Mouse (Mus musculus): ENCODE data around the gene Aph1a. TPM values are rescaled to one million over a fixed set of nuclear protein-coding genes. Genes with fewer than 3 reads are reported as not detected.

Aph1a gene
- polyA plus RNA-seq, 1 experiment, result 160 TPM

DNA sequence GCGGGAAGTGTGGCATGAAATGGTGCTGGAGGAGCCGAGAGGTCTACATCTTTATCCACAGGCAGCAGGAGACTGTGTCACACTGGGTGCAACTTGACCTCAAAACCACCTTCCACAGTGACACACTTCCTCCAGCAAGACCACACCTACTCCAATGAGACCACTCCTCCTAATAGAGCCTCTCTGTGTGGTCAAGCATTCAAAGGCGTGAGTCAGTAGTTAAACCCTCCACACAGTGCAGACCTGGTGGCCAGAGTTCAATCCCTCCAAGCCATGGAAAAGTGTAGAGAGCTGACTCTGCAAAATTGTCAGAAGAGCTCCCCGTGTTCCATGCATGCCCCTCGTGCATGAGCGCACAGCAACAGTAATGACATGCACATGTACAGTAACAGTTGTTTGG lies 49.0 kb downstream of the Aph1a start:
- no peaks in the 10 kb centered on the region for H3K4me1 ChIP-seq (ENCODE audit: control insufficient read depth, insufficient read depth, low read length)
- no peak for DNase-seq
- WGBS, result 85% methylated on average over 6 of the region's 6 CpGs
- TF ChIP-seq CTCF (IDR thresholded peaks at IDR 0.05; ENCODE audit: insufficient read depth, low read length) (no peak), POLR2A (IDR thresholded peaks at IDR 0.05; ENCODE audit: borderline replicate concordance, extremely low read depth, low read depth, low read length) (no peak)
- H3K4me3 ChIP-seq (replicated peaks; ENCODE audit: extremely low read depth, low read depth, low read length), result no peak overlapping the region

DNA sequence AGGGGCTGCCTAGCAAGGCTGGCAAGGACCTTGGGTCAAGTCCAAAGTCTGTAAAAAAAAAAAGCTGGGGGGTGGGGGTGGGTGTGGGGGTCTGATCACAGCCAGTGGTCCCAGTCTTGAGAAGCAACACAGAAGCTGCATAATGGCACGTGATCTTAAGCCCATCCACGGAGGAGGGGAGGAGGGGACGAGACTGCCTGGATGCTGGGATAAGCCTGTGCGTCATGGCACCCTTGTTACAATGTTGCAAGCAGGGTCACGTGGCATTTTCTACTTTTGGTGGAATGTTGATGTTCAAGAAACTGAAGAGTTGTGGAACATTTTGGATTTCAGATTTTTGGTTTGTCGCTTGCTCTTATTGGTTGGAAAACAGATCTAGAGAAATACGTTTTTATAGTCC lies 49.5 kb downstream of the Aph1a start:
- no peak overlapping the region for H3K4me3 ChIP-seq (replicated peaks; ENCODE audit: extremely low read depth, low read depth, low read length)
- WGBS, result 96% methylated on average over 7 of the region's 7 CpGs
- TF ChIP-seq CTCF (IDR thresholded peaks at IDR 0.05; ENCODE audit: insufficient read depth, low read length) (no peak), POLR2A (IDR thresholded peaks at IDR 0.05; ENCODE audit: borderline replicate concordance, extremely low read depth, low read depth, low read length) (no peak)
- H3K4me1 ChIP-seq (ENCODE audit: control insufficient read depth, insufficient read depth, low read length), result no peaks in the 10 kb centered on the region
- no peak for DNase-seq

DNA sequence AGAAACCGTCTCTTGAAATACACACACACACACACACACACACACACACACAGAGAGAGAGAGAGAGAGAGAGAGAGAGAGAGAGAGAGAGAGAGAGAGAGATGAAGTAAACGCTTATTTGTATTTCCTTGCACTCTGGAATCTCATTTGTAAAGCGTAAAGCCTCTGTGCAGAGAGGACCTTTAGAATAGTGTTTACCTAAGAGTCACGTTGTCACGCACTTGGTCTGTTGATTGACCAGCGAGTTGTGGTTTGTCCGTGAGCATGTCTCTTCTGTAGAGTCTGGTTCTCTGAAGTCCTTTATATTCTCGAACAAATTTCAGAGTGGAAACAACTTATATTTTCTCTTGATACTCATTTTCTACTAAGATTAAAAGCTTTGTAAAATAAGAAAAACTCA lies 51.0 kb downstream of the Aph1a start:
- no peak for DNase-seq
- Histone ChIP-seq H3K4me1 (ENCODE audit: control insufficient read depth, insufficient read depth, low read length) (no peaks in the 10 kb centered on the region), H3K4me3 (replicated peaks; ENCODE audit: extremely low read depth, low read depth, low read length) (no peak overlapping the region)
- no peak for TF ChIP-seq POLR2A (IDR thresholded peaks at IDR 0.05; ENCODE audit: borderline replicate concordance, extremely low read depth, low read depth, low read length)
- TF ChIP-seq CTCF (IDR thresholded peaks at IDR 0.05; ENCODE audit: insufficient read depth, low read length), result no peak
- WGBS, result 78% methylated on average over 8 of the region's 8 CpGs

DNA sequence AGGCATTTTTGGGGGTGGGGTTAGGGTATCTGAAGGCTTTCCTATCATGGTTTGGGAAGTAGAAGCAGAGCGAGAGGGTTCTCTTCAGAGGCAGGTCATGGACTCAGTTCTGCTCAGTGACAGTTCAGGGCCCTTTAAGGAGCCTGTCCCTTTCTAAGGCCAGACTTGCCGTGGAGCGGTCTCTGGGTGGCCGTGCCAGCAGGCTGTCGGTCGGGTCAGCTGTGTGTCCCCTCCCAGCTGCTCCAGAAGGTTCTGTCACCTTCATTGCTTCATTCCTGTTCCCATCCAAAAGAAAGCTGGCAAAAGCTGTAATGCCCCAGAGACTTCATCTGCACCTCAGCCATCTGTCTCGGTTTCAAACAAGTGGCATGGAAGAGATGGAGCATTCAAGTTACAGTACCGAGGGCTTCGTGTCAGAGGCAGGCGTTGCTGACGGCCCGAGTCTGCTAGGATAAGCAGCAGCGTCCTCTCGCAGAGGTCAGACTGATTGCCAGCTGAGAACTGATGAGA lies 52.0 kb downstream of the Aph1a start:
- WGBS, result 62% methylated on average over 14 of the region's 14 CpGs
- H3K4me1 ChIP-seq (ENCODE audit: control insufficient read depth, insufficient read depth, low read length), result no peaks in the 10 kb centered on the region
- DNase-seq, result no peak
- TF ChIP-seq CTCF (IDR thresholded peaks at IDR 0.05; ENCODE audit: insufficient read depth, low read length), result no peak
- TF ChIP-seq POLR2A (IDR thresholded peaks at IDR 0.05; ENCODE audit: borderline replicate concordance, extremely low read depth, low read depth, low read length), result no peak
- H3K4me3 ChIP-seq (replicated peaks; ENCODE audit: extremely low read depth, low read depth, low read length), result no peak overlapping the region

Other genes with a start within 250 kb of the Aph1a start
- 89.2 and 178 TPM in 2 replicates for gene Mcl1, start 235.2 kb upstream of the Aph1a start, polyA plus RNA-seq (2012; rRNA removed)
- gene Adamtsl4, start 206.1 kb upstream of the Aph1a start, polyA plus RNA-seq (2012; rRNA removed), result 51.3 and 52.3 TPM in 2 replicates
- 465 and 807 TPM in 2 replicates for gene Ecm1, start 154.4 kb upstream of the Aph1a start, polyA plus RNA-seq (2012; rRNA removed)
- 21.6 and 25.7 TPM in 2 replicates for gene Tars2, start 133.8 kb upstream of the Aph1a start, polyA plus RNA-seq (2012; rRNA removed)
- gene Rprd2, start 75.1 kb upstream of the Aph1a start, polyA plus RNA-seq (2012; rRNA removed), result 10.0 and 12.1 TPM in 2 replicates
- 7.5 and 13.2 TPM in 2 replicates for gene Prpf3, start 38.1 kb upstream of the Aph1a start, polyA plus RNA-seq (2012; rRNA removed)
- 37.7 and 69.0 TPM in 2 replicates for gene Mrps21, start 22.4 kb upstream of the Aph1a start, polyA plus RNA-seq (2012; rRNA removed)
- 26.1 and 29.3 TPM in 2 replicates for gene Ciart, start 11.7 kb upstream of the Aph1a start, polyA plus RNA-seq (2012; rRNA removed)
- gene BC028528, start 2.0 kb upstream of the Aph1a start, polyA plus RNA-seq (2012; rRNA removed), result 81.5 and 113 TPM in 2 replicates
- 28.8 and 36.1 TPM in 2 replicates for gene Car14, start 10.7 kb downstream of the Aph1a start, polyA plus RNA-seq (2012; rRNA removed)
- gene Anp32e, start 35.3 kb downstream of the Aph1a start, polyA plus RNA-seq (2012; rRNA removed), result 11.4 and 17.4 TPM in 2 replicates
- gene Plekho1, start 102.0 kb downstream of the Aph1a start, polyA plus RNA-seq (2012; rRNA removed), result 55.7 and 82.7 TPM in 2 replicates
- gene Vps45, start 164.5 kb downstream of the Aph1a start, polyA plus RNA-seq (2012; rRNA removed), result 3.6 and 4.7 TPM in 2 replicates
- gene Otud7b, start 210.6 kb downstream of the Aph1a start, polyA plus RNA-seq (2012; rRNA removed), result 25.6 and 38.7 TPM in 2 replicates

Data from lung, adult 2 months (tissue).